Mouse (Mus musculus): ENCODE measurements around the gene Abcc8. TPM values are rescaled to one million over a fixed set of nuclear protein-coding genes. Genes with fewer than 3 reads are reported as not detected.

Gene Abcc8
- polyA plus RNA-seq, 1 experiment = not detected

DNA sequence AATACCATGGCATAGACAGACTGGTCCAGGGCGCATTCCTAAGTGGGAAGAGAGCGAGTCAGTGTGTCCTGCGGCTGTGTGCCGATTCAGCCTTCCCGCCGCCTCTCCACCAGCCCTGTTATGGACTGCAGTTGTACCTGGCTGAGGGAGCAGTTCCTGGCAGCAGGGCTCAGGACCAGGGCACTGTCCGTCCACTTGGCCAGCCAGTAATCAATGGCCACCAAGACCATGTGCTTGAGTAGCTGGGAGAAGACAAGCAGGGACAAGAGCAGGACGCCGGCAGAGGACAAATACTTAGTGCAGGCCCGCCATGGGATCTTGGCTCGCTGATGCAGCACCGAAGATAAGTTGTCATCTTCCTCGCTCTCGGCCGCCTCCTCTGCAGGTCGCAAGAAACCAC lies 62.8 kb downstream of the Abcc8 start:
- peaks cover 35% of the 10 kb centered on the region for H3K27me3 ChIP-seq (ENCODE audit: control insufficient read depth, insufficient read depth, insufficient read length)
- no peak overlapping the region for H3K4me3 ChIP-seq (ENCODE audit: insufficient read depth, poor library complexity, severe bottlenecking)
- H3K36me3 ChIP-seq (ENCODE audit: control insufficient read depth, insufficient read depth) = no peaks in the 10 kb centered on the region
- no peak for TF ChIP-seq CTCF (IDR thresholded peaks at IDR 0.05; ENCODE audit: control insufficient read depth, insufficient read depth, insufficient read length)
- no peak for TF ChIP-seq FOSL1 (IDR thresholded peaks at IDR 0.05; ENCODE audit: insufficient read depth, low read length, poor library complexity, severe bottlenecking)
- TF ChIP-seq CEBPB (IDR thresholded peaks at IDR 0.05; ENCODE audit: low read depth) = no peak
- no peak for TF ChIP-seq MYOD1 (IDR thresholded peaks at IDR 0.05; ENCODE audit: control insufficient read depth, insufficient read length, low read depth)
- TF ChIP-seq USF1 (IDR thresholded peaks at IDR 0.05; ENCODE audit: low read depth) = no peak
- TF ChIP-seq MYOG (IDR thresholded peaks at IDR 0.05; ENCODE audit: control insufficient read depth, extremely low read depth, insufficient read length) = no peak
- TF ChIP-seq MAX (IDR thresholded peaks at IDR 0.05) = no peak
- no peaks in the 10 kb centered on the region for H3K79me3 ChIP-seq (ENCODE audit: low read depth)
- no peaks in the 10 kb centered on the region for H3K79me2 ChIP-seq (ENCODE audit: control insufficient read depth, insufficient read depth)
- H3ac ChIP-seq (ENCODE audit: control insufficient read depth, insufficient read length, low read depth) = no peak overlapping the region

GRCm38 (mm10) chr7:46116118-46116581 lies 63.7 kb downstream of the Abcc8 start:
- Histone ChIP-seq H3ac (ENCODE audit: control insufficient read depth, insufficient read length, low read depth) (no peak overlapping the region), H3K27me3 (ENCODE audit: control insufficient read depth, insufficient read depth, insufficient read length) (peaks cover 42% of the 10 kb centered on the region), H3K79me2 (ENCODE audit: control insufficient read depth, insufficient read depth) (no peaks in the 10 kb centered on the region), H3K36me3 (ENCODE audit: control insufficient read depth, insufficient read depth) (no peaks in the 10 kb centered on the region), H3K79me3 (ENCODE audit: low read depth) (no peaks in the 10 kb centered on the region), H3K4me3 (ENCODE audit: insufficient read depth, poor library complexity, severe bottlenecking) (no peak overlapping the region)
- TF ChIP-seq USF1 (IDR thresholded peaks at IDR 0.05; ENCODE audit: low read depth) (no peak), MYOG (IDR thresholded peaks at IDR 0.05; ENCODE audit: control insufficient read depth, extremely low read depth, insufficient read length) (no peak), MAX (IDR thresholded peaks at IDR 0.05) (peak; percentile 48), FOSL1 (IDR thresholded peaks at IDR 0.05; ENCODE audit: insufficient read depth, low read length, poor library complexity, severe bottlenecking) (no peak), CTCF (IDR thresholded peaks at IDR 0.05; ENCODE audit: control insufficient read depth, insufficient read depth, insufficient read length) (no peak), CEBPB (IDR thresholded peaks at IDR 0.05; ENCODE audit: low read depth) (no peak), MYOD1 (IDR thresholded peaks at IDR 0.05; ENCODE audit: control insufficient read depth, insufficient read length, low read depth) (peak; percentile 46)

DNA sequence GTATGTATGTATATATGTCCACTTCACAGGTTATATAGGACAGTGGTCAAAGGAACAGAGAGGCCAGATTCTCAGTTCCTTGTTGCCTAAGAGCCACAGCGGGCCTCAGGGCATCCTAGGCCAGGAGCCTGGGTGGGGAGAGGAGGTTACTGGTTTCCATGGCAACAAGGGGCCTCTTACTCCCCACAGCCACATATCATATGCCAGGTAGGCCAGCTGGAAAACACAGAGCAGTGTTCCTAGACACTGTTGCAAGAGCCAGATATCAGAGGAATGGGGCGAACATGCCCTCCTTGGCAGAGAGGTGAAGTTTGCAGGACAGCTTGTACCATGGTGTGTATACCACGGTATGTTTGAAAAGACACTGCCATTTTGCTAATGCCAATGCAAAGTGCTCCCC lies 66.4 kb downstream of the Abcc8 start:
- no peaks in the 10 kb centered on the region for H3K79me2 ChIP-seq (ENCODE audit: control insufficient read depth, insufficient read depth)
- H3K36me3 ChIP-seq (ENCODE audit: control insufficient read depth, insufficient read depth) = no peaks in the 10 kb centered on the region
- TF ChIP-seq CEBPB (IDR thresholded peaks at IDR 0.05; ENCODE audit: low read depth) (no peak), CTCF (IDR thresholded peaks at IDR 0.05; ENCODE audit: control insufficient read depth, insufficient read depth, insufficient read length) (no peak), MAX (IDR thresholded peaks at IDR 0.05) (no peak), MYOG (IDR thresholded peaks at IDR 0.05; ENCODE audit: control insufficient read depth, extremely low read depth, insufficient read length) (no peak), USF1 (IDR thresholded peaks at IDR 0.05; ENCODE audit: low read depth) (no peak), FOSL1 (IDR thresholded peaks at IDR 0.05; ENCODE audit: insufficient read depth, low read length, poor library complexity, severe bottlenecking) (no peak), MYOD1 (IDR thresholded peaks at IDR 0.05; ENCODE audit: control insufficient read depth, insufficient read length, low read depth) (no peak)
- H3K79me3 ChIP-seq (ENCODE audit: low read depth) = no peaks in the 10 kb centered on the region
- peaks cover 54% of the 10 kb centered on the region for H3K27me3 ChIP-seq (ENCODE audit: control insufficient read depth, insufficient read depth, insufficient read length)
- H3K4me3 ChIP-seq (ENCODE audit: insufficient read depth, poor library complexity, severe bottlenecking) = no peak overlapping the region
- H3ac ChIP-seq (ENCODE audit: control insufficient read depth, insufficient read length, low read depth) = no peak overlapping the region

DNA sequence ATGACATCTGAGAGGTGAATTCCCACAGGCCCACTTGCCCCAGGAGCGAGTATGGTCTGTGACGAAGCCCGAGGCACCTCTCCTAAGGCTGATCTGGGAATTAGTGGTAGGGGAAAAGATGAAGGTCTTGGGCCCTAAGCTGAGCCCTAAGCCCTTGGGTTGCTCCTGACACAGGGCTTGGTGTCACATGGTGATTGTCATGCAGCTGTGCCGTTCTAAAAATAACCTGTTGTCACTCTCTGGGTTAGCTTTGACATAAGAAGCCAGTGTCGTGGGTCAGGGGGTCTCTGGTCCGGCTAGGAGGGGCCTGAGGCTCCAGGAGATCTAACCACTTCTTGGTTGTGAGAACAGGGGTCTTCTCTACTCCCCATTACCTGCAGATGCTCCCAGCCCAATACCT lies 67.9 kb downstream of the Abcc8 start:
- Histone ChIP-seq H3K79me2 (ENCODE audit: control insufficient read depth, insufficient read depth) (no peaks in the 10 kb centered on the region), H3K27me3 (ENCODE audit: control insufficient read depth, insufficient read depth, insufficient read length) (peaks cover 66% of the 10 kb centered on the region), H3K79me3 (ENCODE audit: low read depth) (no peaks in the 10 kb centered on the region), H3K4me3 (ENCODE audit: insufficient read depth, poor library complexity, severe bottlenecking) (no peak overlapping the region), H3K36me3 (ENCODE audit: control insufficient read depth, insufficient read depth) (no peaks in the 10 kb centered on the region), H3ac (ENCODE audit: control insufficient read depth, insufficient read length, low read depth) (no peak overlapping the region)
- TF ChIP-seq MAX (IDR thresholded peaks at IDR 0.05) (no peak), FOSL1 (IDR thresholded peaks at IDR 0.05; ENCODE audit: insufficient read depth, low read length, poor library complexity, severe bottlenecking) (no peak), MYOG (IDR thresholded peaks at IDR 0.05; ENCODE audit: control insufficient read depth, extremely low read depth, insufficient read length) (no peak)

DNA sequence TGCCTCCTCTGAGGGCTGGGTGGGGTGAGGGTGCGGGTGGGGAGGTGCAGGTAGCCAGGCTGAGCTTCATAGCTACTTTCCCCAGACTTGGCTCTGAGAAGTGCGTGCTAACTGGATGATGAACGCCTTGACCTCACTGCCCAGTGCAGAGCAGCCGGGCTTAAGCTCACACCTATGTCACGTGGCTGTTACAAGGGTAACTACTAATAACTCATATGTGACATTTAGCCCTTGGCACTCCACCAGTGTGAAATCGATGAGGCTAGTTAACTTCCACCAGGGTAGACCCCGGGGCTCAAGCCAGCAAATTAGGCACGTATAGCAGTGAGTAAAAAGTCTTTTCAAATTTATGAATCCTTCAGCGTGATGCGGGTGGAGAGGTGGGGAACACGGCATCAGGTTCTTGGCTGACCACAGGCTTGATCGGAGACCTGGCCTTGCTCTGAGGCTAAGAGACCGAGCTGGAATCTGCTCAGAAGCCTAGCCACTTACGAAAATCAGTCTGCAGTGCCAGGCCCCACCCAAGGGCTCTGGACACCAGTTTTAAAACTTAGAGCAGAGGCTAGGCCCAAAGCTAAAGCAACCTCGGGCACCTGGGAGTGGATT lies 68.5 kb downstream of the Abcc8 start:
- TF ChIP-seq USF1 (IDR thresholded peaks at IDR 0.05; ENCODE audit: low read depth) = no peak
- Histone ChIP-seq H3K79me3 (ENCODE audit: low read depth) (no peaks in the 10 kb centered on the region), H3K4me3 (ENCODE audit: insufficient read depth, poor library complexity, severe bottlenecking) (no peak overlapping the region), H3K36me3 (ENCODE audit: control insufficient read depth, insufficient read depth) (no peaks in the 10 kb centered on the region), H3ac (ENCODE audit: control insufficient read depth, insufficient read length, low read depth) (no peak overlapping the region), H3K79me2 (ENCODE audit: control insufficient read depth, insufficient read depth) (no peaks in the 10 kb centered on the region), H3K27me3 (ENCODE audit: control insufficient read depth, insufficient read depth, insufficient read length) (peaks cover 72% of the 10 kb centered on the region)

GRCm38 (mm10) chr7:46110079-46110478 lies 69.8 kb downstream of the Abcc8 start:
- Histone ChIP-seq H3K79me2 (ENCODE audit: control insufficient read depth, insufficient read depth) (no peaks in the 10 kb centered on the region), H3K27me3 (ENCODE audit: control insufficient read depth, insufficient read depth, insufficient read length) (peaks cover 84% of the 10 kb centered on the region), H3K36me3 (ENCODE audit: control insufficient read depth, insufficient read depth) (no peaks in the 10 kb centered on the region), H3ac (ENCODE audit: control insufficient read depth, insufficient read length, low read depth) (no peak overlapping the region), H3K79me3 (ENCODE audit: low read depth) (no peaks in the 10 kb centered on the region), H3K4me3 (ENCODE audit: insufficient read depth, poor library complexity, severe bottlenecking) (no peak overlapping the region)
- no peak for TF ChIP-seq MYOG (IDR thresholded peaks at IDR 0.05; ENCODE audit: control insufficient read depth, extremely low read depth, insufficient read length)
- no peak for TF ChIP-seq FOSL1 (IDR thresholded peaks at IDR 0.05; ENCODE audit: insufficient read depth, low read length, poor library complexity, severe bottlenecking)
- TF ChIP-seq MYOD1 (IDR thresholded peaks at IDR 0.05; ENCODE audit: control insufficient read depth, insufficient read length, low read depth) = no peak
- TF ChIP-seq MAX (IDR thresholded peaks at IDR 0.05) = no peak
- TF ChIP-seq USF1 (IDR thresholded peaks at IDR 0.05; ENCODE audit: low read depth) = no peak
- TF ChIP-seq CTCF (IDR thresholded peaks at IDR 0.05; ENCODE audit: control insufficient read depth, insufficient read depth, insufficient read length) = no peak
- no peak for TF ChIP-seq CEBPB (IDR thresholded peaks at IDR 0.05; ENCODE audit: low read depth)
